Mouse (Mus musculus) erythroblast, embryonic 14.5 days (primary cell): Measurements from ENCODE around the gene Clasp1.

Experiments used
- GATA1 ChIP-seq: IDR thresholded peaks from 2 replicates; pipeline ENCODE4 v1.6.1; 2012; ENCODE audit warnings: low read length, inconsistent platforms, mixed read lengths
- TAL1 ChIP-seq: IDR thresholded peaks from 3 replicates; pipeline ENCODE4 v1.6.1; 2012; ENCODE audit warnings: low read length, inconsistent platforms, mixed read lengths

- TF ChIP-seq GATA1 (no peak), TAL1 (no peak)
Measured at GRCm38 (mm10) chr1:118598339-118598738, 209.5 kb downstream of the Clasp1 start.
